Mouse (Mus musculus) forebrain, embryonic 16.5 days (tissue): ENCODE measurements around the gene Trak1. TPM values are rescaled to one million over a fixed set of nuclear protein-coding genes. Genes with fewer than 3 reads are reported as not detected.

Source experiments
- ATAC-seq: fragments of 200-750 bp; cut with Nextera tagmentation; 2 replicates; pipeline ENCODE4 v1.8.0; 2017; ENCODE audit warnings: mild to moderate bottlenecking, moderate library complexity
- H3K27ac ChIP-seq: fragments of 300-500 bp; sonication (generic); 2 replicates; pipeline ENCODE4 v1.5.1; 2014; ENCODE audit warnings: low read length, control low read depth
- H3K27me3 ChIP-seq: fragments of 300-500 bp; sonication (generic); replicated peaks from 2 replicates; pipeline ENCODE4 v1.6.1; 2014; ENCODE audit warnings: low read length; ENCODE audit not compliant: control insufficient read depth, insufficient read depth
- H3K36me3 ChIP-seq: fragments of 300-500 bp; sonication (generic); 2 replicates; pipeline ENCODE4 v1.6.1; 2014; ENCODE audit not compliant: control insufficient read depth, insufficient read depth
- H3K4me1 ChIP-seq: fragments of 300-500 bp; sonication (generic); replicated peaks from 2 replicates; pipeline ENCODE4 v1.6.1; 2014; ENCODE audit warnings: low read length; ENCODE audit not compliant: control insufficient read depth, insufficient read depth
- H3K4me2 ChIP-seq: fragments of 300-500 bp; sonication (generic); 2 replicates; pipeline ENCODE4 v1.6.1; 2014; ENCODE audit warnings: mild to moderate bottlenecking, low read length, control low read depth
- H3K4me3 ChIP-seq: fragments of 300-500 bp; sonication (generic); replicated peaks from 2 replicates; pipeline ENCODE4 v1.5.1; 2014; ENCODE audit warnings: mild to moderate bottlenecking, low read length, control low read depth
- H3K9ac ChIP-seq: fragments of 300-500 bp; sonication (generic); replicated peaks from 2 replicates; pipeline ENCODE4 v1.6.1; 2014; ENCODE audit warnings: low read depth, low read length, control low read depth
- H3K9me3 ChIP-seq: fragments of 300-500 bp; sonication (generic); 2 replicates; pipeline ENCODE4 v1.6.1; 2016; ENCODE audit warnings: low read length; ENCODE audit not compliant: control insufficient read depth
- WGBS: fragments of 180-500 bp; shearing (Covaris S2); extraction: QIAGEN DNeasy Blood & Tissue Kit; methylation state at CpG from one replicate; pipeline ENCODE4 v1.1.7; 2014; 5-methylcytosine and 5-hydroxymethylcytosine counted together
- polyA plus RNA-seq: library from polyadenylated mRNA; unstranded; fragments of >200 nt; fragmentation: Nextera tagmentation; extraction: Ambion mirVana; gene quantifications from 2 replicates; pipeline ENCODE4 v1.2.1, GENCODE M21; 2015

Gene Trak1
- polyA plus RNA-seq, 1 experiment from 2014 or later = 85.1 TPM

- ATAC-seq = peak; percentile 27
- Histone ChIP-seq H3K4me2 (no peak overlapping the region), H3K4me1 (peaks cover 53% of the 10 kb centered on the region), H3K36me3 (no peaks in the 10 kb centered on the region), H3K4me3 (no peak overlapping the region), H3K9me3 (no peaks in the 10 kb centered on the region), H3K27me3 (no peaks in the 10 kb centered on the region), H3K27ac (peak overlapping the region; percentile 61), H3K9ac (peak overlapping the region; percentile 1; the same call in 1 of the 2 replicates)
- 46% methylated on average over 9 of the region's 9 CpGs for WGBS
These were observed 58.3 kb downstream of the Trak1 start for GRCm38 (mm10) chr9:121355431-121356141.

DNA sequence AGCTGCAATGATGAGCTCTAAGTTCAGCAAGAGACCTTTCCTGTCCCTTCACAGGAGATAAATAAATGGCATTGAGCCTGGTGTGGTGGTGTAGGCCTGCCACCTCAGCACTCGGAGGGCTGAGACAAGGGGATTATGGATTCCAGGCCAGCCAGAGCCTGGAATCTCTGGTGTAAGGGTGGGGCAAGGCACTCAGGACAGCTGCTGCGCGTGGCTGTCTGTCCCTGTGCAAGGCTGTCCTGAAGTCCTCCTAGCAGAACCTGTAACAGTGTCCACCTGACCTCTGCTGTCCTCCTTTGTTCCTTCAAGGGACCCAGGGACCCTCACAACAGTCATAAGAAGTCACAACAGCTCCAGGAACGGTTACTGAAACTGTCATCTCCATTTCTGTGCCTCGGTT lies 59.8 kb downstream of the Trak1 start:
- Histone ChIP-seq H3K4me1 (peaks cover 49% of the 10 kb centered on the region), H3K27ac (no peak overlapping the region), H3K9me3 (no peaks in the 10 kb centered on the region), H3K4me2 (no peak overlapping the region), H3K4me3 (no peak overlapping the region), H3K36me3 (no peaks in the 10 kb centered on the region), H3K9ac (no peak overlapping the region), H3K27me3 (no peaks in the 10 kb centered on the region)
- no peak for ATAC-seq
- 76% methylated on average over 5 of the region's 5 CpGs for WGBS

- Histone ChIP-seq H3K9ac (no peak overlapping the region), H3K27me3 (no peaks in the 10 kb centered on the region), H3K9me3 (no peaks in the 10 kb centered on the region), H3K27ac (no peak overlapping the region), H3K36me3 (no peaks in the 10 kb centered on the region), H3K4me1 (peaks cover 42% of the 10 kb centered on the region), H3K4me2 (no peak overlapping the region), H3K4me3 (no peak overlapping the region)
- ATAC-seq = no peak
- 92% methylated on average over 16 of the region's 16 CpGs for WGBS
These were observed 60.4 kb downstream of the Trak1 start for GRCm38 (mm10) chr9:121357582-121358275.

GRCm38 (mm10) chr9:121358418-121358817 lies 61.1 kb downstream of the Trak1 start:
- Histone ChIP-seq H3K36me3 (no peaks in the 10 kb centered on the region), H3K4me2 (no peak overlapping the region), H3K4me1 (peaks cover 38% of the 10 kb centered on the region), H3K9me3 (no peaks in the 10 kb centered on the region), H3K4me3 (no peak overlapping the region), H3K27me3 (no peaks in the 10 kb centered on the region), H3K9ac (0 out of 2 replicates have a peak overlapping the region, but pooled peaks have one; percentile 23), H3K27ac (peak overlapping the region; percentile 40)
- no peak for ATAC-seq
- WGBS = 58% methylated on average over 8 of the region's 8 CpGs

GRCm38 (mm10) chr9:121359266-121359972 lies 62.1 kb downstream of the Trak1 start:
- H3K36me3 ChIP-seq = no peaks in the 10 kb centered on the region
- no peaks in the 10 kb centered on the region for H3K27me3 ChIP-seq
- peaks cover 38% of the 10 kb centered on the region for H3K4me1 ChIP-seq
- 67% methylated on average over 3 of the region's 3 CpGs for WGBS
- peak overlapping the region; percentile 94 for H3K27ac ChIP-seq
- no peak overlapping the region for H3K4me3 ChIP-seq
- H3K9me3 ChIP-seq = no peaks in the 10 kb centered on the region
- 0 out of 2 replicates have a peak overlapping the region, but pooled peaks have one; percentile 27 for H3K9ac ChIP-seq
- no peak overlapping the region for H3K4me2 ChIP-seq
- ATAC-seq = no peak

DNA sequence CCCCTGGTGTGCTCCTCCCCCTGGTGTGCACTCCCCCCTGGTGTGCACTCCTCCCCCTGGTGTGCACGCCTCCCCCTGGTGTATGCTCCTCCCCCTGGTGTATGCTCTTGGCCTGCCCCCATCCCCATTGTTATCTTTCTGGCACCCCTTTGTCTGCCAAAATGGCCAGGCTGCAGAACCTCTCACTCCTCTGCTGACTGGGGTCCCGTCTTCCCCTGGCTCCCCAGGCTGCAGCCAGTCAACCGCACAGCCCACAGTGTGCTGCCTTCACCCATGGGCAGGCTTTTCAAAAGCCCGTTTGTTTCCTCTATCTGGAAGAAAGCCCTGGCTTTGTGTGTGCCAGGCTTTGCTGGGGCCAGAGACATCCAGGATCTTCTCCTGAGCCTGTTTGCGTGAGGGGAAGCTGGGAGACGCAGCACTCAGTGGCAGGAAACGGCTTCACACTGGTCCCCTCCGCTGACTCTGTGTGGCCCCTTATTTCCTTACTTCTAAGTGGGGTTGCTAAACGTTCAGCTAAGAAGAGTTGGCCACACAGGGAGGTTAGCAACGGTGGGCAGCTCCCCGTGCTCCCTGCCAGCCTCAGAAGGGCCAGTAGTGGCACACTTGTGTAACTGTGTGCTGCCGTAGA lies 63.1 kb downstream of the Trak1 start:
- H3K4me2 ChIP-seq = peak overlapping the region; percentile 44
- peak overlapping the region; percentile 94 for H3K27ac ChIP-seq
- peak overlapping the region; percentile 52 for H3K9ac ChIP-seq
- WGBS = 3% methylated on average over 11 of the region's 12 CpGs
- no peaks in the 10 kb centered on the region for H3K9me3 ChIP-seq
- peaks cover 34% of the 10 kb centered on the region for H3K4me1 ChIP-seq
- ATAC-seq = peak; percentile 85
- no peaks in the 10 kb centered on the region for H3K27me3 ChIP-seq
- H3K4me3 ChIP-seq = no peak overlapping the region
- no peaks in the 10 kb centered on the region for H3K36me3 ChIP-seq

- Histone ChIP-seq H3K27me3 (no peaks in the 10 kb centered on the region), H3K36me3 (no peaks in the 10 kb centered on the region), H3K9ac (peak overlapping the region; percentile 52), H3K4me1 (peaks cover 34% of the 10 kb centered on the region), H3K4me3 (no peak overlapping the region), H3K27ac (peak overlapping the region; percentile 94), H3K9me3 (no peaks in the 10 kb centered on the region), H3K4me2 (peak overlapping the region; percentile 44)
- peak; percentile 51 for ATAC-seq
- 28% methylated on average over 9 of the region's 9 CpGs for WGBS
These were observed 63.7 kb downstream of the Trak1 start for GRCm38 (mm10) chr9:121361010-121361409.

DNA sequence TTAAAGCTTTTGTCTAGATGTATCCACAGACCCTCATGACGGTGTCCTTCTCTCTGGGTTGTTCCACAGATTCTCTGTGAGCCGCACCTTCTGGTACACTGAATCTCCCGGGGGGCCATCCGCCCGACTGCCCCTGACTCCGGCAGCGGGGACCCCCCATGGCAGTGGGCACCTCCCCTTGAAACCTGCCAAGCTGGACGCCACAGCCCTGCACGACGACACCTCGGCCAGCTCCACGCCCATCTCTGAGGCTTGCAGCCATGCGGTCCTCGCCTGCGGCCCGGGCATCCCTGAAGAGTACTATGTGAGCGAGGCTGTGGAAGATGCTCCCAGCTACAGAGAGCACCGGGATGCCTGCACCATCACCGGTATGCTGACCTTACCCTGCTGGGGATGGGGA lies 66.6 kb downstream of the Trak1 start:
- no peaks in the 10 kb centered on the region for H3K36me3 ChIP-seq
- H3K9me3 ChIP-seq = no peaks in the 10 kb centered on the region
- H3K27me3 ChIP-seq = no peaks in the 10 kb centered on the region
- H3K4me1 ChIP-seq = peaks cover 46% of the 10 kb centered on the region
- ATAC-seq = no peak
- 73% methylated on average over 19 of the region's 19 CpGs for WGBS
- peak overlapping the region; percentile 18; the same call in 1 of the 2 replicates for H3K9ac ChIP-seq
- no peak overlapping the region for H3K27ac ChIP-seq
- no peak overlapping the region for H3K4me3 ChIP-seq
- no peak overlapping the region for H3K4me2 ChIP-seq
